Comparison of ENCODE assay signal across 20 mouse cellular contexts in the genomic region with DNA sequence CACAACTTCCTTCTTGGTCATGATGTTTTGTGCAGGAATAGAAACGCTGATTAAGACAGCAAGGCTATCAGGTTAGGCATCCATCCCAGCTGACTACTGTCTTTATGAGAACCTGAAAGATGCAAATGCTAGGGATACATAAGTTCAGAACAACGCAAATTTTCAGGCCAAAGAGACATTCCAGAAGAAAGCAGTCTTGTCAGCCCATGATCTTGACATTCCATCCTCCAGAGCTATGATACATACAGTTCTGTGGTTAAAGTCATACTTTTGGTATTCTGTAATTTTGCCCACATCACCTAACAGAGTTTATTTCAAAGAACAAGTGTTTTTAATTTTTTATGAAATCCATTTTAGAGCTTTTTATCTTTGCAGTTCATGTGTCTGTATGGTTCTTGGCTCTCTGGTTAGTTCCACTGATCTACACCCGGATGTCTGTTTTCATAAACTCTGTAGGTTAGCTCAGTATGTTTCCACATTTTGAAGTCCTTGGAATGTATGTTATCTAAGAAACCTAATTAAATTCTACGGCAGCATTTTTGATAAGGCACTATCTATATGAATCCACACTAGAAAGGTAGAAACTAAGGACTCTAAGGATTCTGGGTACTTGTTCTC.
"Had no signal": no experiment of that assay in that cellular context is flagged by ENCODE, and none has a peak within 500 bp of the region (broad histone marks: within the 10 kb centered on the region; RNA-seq: fewer than 3 reads in every experiment).

No protein-coding gene starts in this region.

- H3K4me1 ChIP-seq: limb, embryonic 12.5 days; limb, embryonic 15.5 days; midbrain, embryonic 12.5 days; midbrain, embryonic 15.5 days; neural tube, embryonic 12.5 days; neural tube, embryonic 15.5 days; stomach, embryonic 15.5 days had no signal

- H3K9me3 ChIP-seq: limb, embryonic 12.5 days; limb, embryonic 15.5 days; midbrain, embryonic 12.5 days; midbrain, embryonic 15.5 days; neural tube, embryonic 12.5 days; neural tube, embryonic 15.5 days; stomach, embryonic 15.5 days had no signal

- H3K36me3 ChIP-seq: limb, embryonic 12.5 days; limb, embryonic 15.5 days; midbrain, embryonic 12.5 days; midbrain, embryonic 15.5 days; neural tube, embryonic 12.5 days; neural tube, embryonic 15.5 days; stomach, embryonic 15.5 days had no signal

- H3K4me3 ChIP-seq: limb, embryonic 12.5 days; limb, embryonic 15.5 days; midbrain, embryonic 12.5 days; midbrain, embryonic 15.5 days; neural tube, embryonic 12.5 days; neural tube, embryonic 15.5 days; stomach, embryonic 15.5 days had no signal

- H3K27ac ChIP-seq: kidney, postnatal 0 days; limb, embryonic 12.5 days; limb, embryonic 15.5 days; liver, embryonic 14.5 days; macrophage; midbrain, embryonic 12.5 days; midbrain, embryonic 15.5 days; neural tube, embryonic 12.5 days; neural tube, embryonic 15.5 days; stomach, embryonic 15.5 days had no signal

- H3K27me3 ChIP-seq: limb, embryonic 12.5 days; limb, embryonic 15.5 days; midbrain, embryonic 12.5 days; midbrain, embryonic 15.5 days; neural tube, embryonic 12.5 days; neural tube, embryonic 15.5 days; stomach, embryonic 15.5 days had no signal

- ATAC-seq: liver, postnatal 0 days; lung, postnatal 0 days; midbrain, embryonic 15.5 days had no signal

- H3K4me2 ChIP-seq: limb, embryonic 12.5 days; limb, embryonic 15.5 days; liver, embryonic 11.5 days; lung, embryonic 14.5 days; midbrain, embryonic 12.5 days; midbrain, embryonic 15.5 days; neural tube, embryonic 12.5 days; neural tube, embryonic 15.5 days; stomach, embryonic 15.5 days had no signal

- H3K9ac ChIP-seq: limb, embryonic 12.5 days; limb, embryonic 15.5 days; liver, embryonic 14.5 days; liver, postnatal 0 days; lung, embryonic 14.5 days; midbrain, embryonic 12.5 days; midbrain, embryonic 15.5 days; neural tube, embryonic 12.5 days; neural tube, embryonic 15.5 days; stomach, embryonic 15.5 days had no signal

- DNase-seq: kidney, postnatal 25 days; left cerebral cortex, postnatal 4 days; liver, postnatal 0 days; lung, embryonic 14.5 days; right cerebral cortex, adult 18-20 months; right cerebral cortex, postnatal 14 days; right cerebral cortex, postnatal 4 days; thymus, postnatal 25 days had no signal
